Mouse (Mus musculus) hindbrain, postnatal 0 days (tissue): Measurements from ENCODE around the gene Mycbpap. TPM values are rescaled to one million over a fixed set of nuclear protein-coding genes. Genes with fewer than 3 reads are reported as not detected.
A peak's percentile ranks its signal among the peaks of the same experiment; 100 is the strongest.

Experiments used
- ATAC-seq: fragments of 200-750 bp; cut with Nextera tagmentation; 2 replicates; pipeline ENCODE4 v1.8.0; 2017; ENCODE audit warnings: mild to moderate bottlenecking, moderate TSS enrichment, moderate library complexity
- DNase-seq: peaks from one replicate; pipeline ENCODE4 v3.0.0-alpha.2; 2015; ENCODE audit warnings: low spot score
- H3K27ac ChIP-seq: fragments of 300-500 bp; sonication (generic); 2 replicates; pipeline ENCODE4 v1.5.1; 2014; ENCODE audit warnings: mild to moderate bottlenecking
- H3K27me3 ChIP-seq: fragments of 300-500 bp; sonication (generic); 2 replicates; pipeline ENCODE4 v1.6.1; 2014; ENCODE audit warnings: low read length, mixed read lengths; ENCODE audit not compliant: insufficient read depth
- H3K36me3 ChIP-seq: fragments of 300-500 bp; sonication (generic); 2 replicates; pipeline ENCODE4 v1.6.1; 2014; ENCODE audit warnings: low read length, mixed read lengths; ENCODE audit not compliant: insufficient read depth
- H3K4me1 ChIP-seq: fragments of 300-500 bp; sonication (generic); 2 replicates; pipeline ENCODE4 v1.6.1; 2014; ENCODE audit warnings: antibody characterized with exemption, low read length, mixed read lengths; ENCODE audit not compliant: insufficient read depth
- H3K4me2 ChIP-seq: fragments of 300-500 bp; sonication (generic); 2 replicates; pipeline ENCODE4 v1.6.1; 2014; ENCODE audit warnings: low read depth, mild to moderate bottlenecking, low read length, moderate library complexity, mixed read lengths
- H3K4me3 ChIP-seq: fragments of 300-500 bp; sonication (generic); 2 replicates; pipeline ENCODE4 v1.5.1; 2014; ENCODE audit warnings: low read length
- H3K9ac ChIP-seq: fragments of 300-500 bp; sonication (generic); replicated peaks from 2 replicates; pipeline ENCODE4 v1.6.1; 2014; ENCODE audit warnings: mild to moderate bottlenecking, low read length, moderate library complexity, mixed read lengths
- H3K9me3 ChIP-seq: fragments of 300-500 bp; sonication (generic); 2 replicates; pipeline ENCODE4 v1.6.1; 2016; ENCODE audit warnings: low read length, mixed read lengths
- CTCF ChIP-seq: IDR thresholded peaks from 2 replicates; pipeline ENCODE4 v1.5.1; 2016; ENCODE audit warnings: antibody characterized with exemption, control low read depth, low read depth
- WGBS: fragments of 180-500 bp; shearing (Covaris S2); extraction: QIAGEN DNeasy Blood & Tissue Kit; methylation state at CpG from one replicate; pipeline ENCODE4 v1.1.7; 2014; 5-methylcytosine and 5-hydroxymethylcytosine counted together
- polyA plus RNA-seq: library from polyadenylated mRNA; unstranded; fragments of >200 nt; fragmentation: Nextera tagmentation; extraction: Ambion mirVana; gene quantifications from 2 replicates; pipeline ENCODE4 v1.2.1, GENCODE M21; 2015
- total RNA-seq: library from RNA; depleted of rRNA; stranded (reverse); fragments of >200 nt; gene quantifications from 2 replicates; pipeline ENCODE4 v1.2.3, GENCODE M21; 2014; rRNA removed

Gene Mycbpap
- total RNA-seq = 2.3 and 4.8 TPM in 2 replicates
- polyA plus RNA-seq = 1.1 and 1.5 TPM in 2 replicates

DNA sequence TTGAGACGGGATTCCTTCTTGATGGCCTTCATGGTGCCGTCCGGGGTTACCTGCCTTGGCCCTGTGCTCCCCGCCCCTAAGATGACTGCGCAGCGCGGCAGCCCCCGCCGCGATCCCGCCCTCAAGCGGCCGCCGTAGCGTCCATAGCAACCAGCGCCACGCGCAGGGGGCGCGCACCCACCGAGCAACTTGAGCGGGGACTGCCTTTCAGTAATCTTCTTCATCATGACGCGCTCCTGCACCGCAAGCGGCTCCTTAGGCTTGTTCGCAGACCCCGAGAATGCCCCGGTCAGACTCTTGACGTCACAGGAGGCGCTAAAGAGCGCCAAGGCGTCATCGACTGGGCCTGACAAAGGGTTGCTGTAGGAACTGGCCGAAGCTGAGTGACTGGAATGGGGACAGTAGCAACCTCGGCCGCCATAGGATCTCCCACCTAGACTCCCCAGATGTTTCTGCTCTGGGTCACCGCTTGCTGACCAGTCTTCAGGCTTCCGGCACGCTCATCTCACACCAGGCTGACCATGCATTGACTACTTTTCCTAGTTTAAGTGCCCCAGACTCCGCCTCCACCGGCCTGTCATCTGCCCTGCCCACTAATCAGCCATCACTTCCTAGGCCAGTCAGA, at the start of gene Mycbpap:
Gene Mycbpap (minus strand): TSS at position 524 of the 625 bp plus-strand sequence.
- Histone ChIP-seq H3K4me2 (peak within 1 kb of the TSS; percentile 92), H3K36me3 (no peaks in the 10 kb centered on the region), H3K9me3 (no peaks in the 10 kb centered on the region), H3K27ac (peak within 1 kb of the TSS; percentile 60; the same call in 1 of the 2 replicates), H3K4me1 (peaks cover 3% of the 10 kb centered on the region; the same call in 1 of the 2 replicates), H3K9ac (peak within 1 kb of the TSS; percentile 56), H3K27me3 (no peaks in the 10 kb centered on the region), H3K4me3 (peak within 1 kb of the TSS; percentile 49)
- peak; percentile 35 for TF ChIP-seq CTCF
- WGBS = under 1% methylated on average over 42 of the region's 42 CpGs
- peak; percentile 77 for ATAC-seq
- DNase-seq = peak; percentile 77

GRCm38 (mm10) chr11:94570612-94571011, 49.1 kb upstream of the Mycbpap start:
- WGBS = 34% methylated on average over 9 of the region's 9 CpGs
- Histone ChIP-seq H3K9ac (no peak overlapping the region), H3K4me3 (no peak overlapping the region), H3K27ac (no peak overlapping the region), H3K36me3 (no peaks in the 10 kb centered on the region), H3K4me1 (no peaks in the 10 kb centered on the region), H3K9me3 (no peaks in the 10 kb centered on the region), H3K4me2 (no peak overlapping the region), H3K27me3 (no peaks in the 10 kb centered on the region)
- DNase-seq = no peak
- no peak for TF ChIP-seq CTCF
- ATAC-seq = no peak

- no peaks in the 10 kb centered on the region for H3K9me3 ChIP-seq
- no peak overlapping the region for H3K4me2 ChIP-seq
- no peak overlapping the region for H3K27ac ChIP-seq
- 95% methylated on average over 7 of the region's 7 CpGs for WGBS
- no peak overlapping the region for H3K4me3 ChIP-seq
- 0 out of 2 replicates have a peak, but pooled peaks cover 6% of the 10 kb centered on the region for H3K27me3 ChIP-seq
- peaks cover 8% of the 10 kb centered on the region for H3K4me1 ChIP-seq
- ATAC-seq = no peak
- DNase-seq = no peak
- no peak overlapping the region for H3K9ac ChIP-seq
- TF ChIP-seq CTCF = no peak
- no peaks in the 10 kb centered on the region for H3K36me3 ChIP-seq
Measured at GRCm38 (mm10) chr11:94567326-94567725, 45.8 kb upstream of the Mycbpap start.

DNA sequence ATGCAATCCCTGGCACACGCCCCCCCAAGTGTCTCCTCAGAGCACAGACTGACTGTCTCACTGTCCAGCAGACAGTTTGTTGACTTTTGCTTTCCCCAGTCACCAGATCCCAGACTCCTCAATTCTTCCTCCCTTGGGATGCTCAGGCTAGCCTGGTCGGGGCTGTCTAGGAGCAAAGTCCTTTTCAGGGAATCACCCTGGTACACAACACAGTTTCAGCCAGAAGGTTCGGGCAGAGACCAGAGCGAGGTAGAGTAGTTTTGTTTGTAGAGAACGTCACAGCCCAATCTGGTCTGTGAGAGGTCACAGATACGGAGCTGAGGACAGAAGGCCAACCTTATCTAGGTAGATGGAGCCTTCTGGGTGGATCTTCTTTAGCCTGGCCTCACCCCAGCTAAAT, 45.0 kb upstream of the Mycbpap start:
- TF ChIP-seq CTCF = no peak
- Histone ChIP-seq H3K9me3 (no peaks in the 10 kb centered on the region), H3K36me3 (no peaks in the 10 kb centered on the region), H3K4me2 (no peak overlapping the region), H3K4me1 (peaks cover 8% of the 10 kb centered on the region), H3K27me3 (0 out of 2 replicates have a peak, but pooled peaks cover 6% of the 10 kb centered on the region), H3K4me3 (no peak overlapping the region), H3K9ac (no peak overlapping the region), H3K27ac (no peak overlapping the region)
- WGBS = 81% methylated on average over 6 of the region's 6 CpGs
- DNase-seq (no peak), ATAC-seq (no peak)

DNA sequence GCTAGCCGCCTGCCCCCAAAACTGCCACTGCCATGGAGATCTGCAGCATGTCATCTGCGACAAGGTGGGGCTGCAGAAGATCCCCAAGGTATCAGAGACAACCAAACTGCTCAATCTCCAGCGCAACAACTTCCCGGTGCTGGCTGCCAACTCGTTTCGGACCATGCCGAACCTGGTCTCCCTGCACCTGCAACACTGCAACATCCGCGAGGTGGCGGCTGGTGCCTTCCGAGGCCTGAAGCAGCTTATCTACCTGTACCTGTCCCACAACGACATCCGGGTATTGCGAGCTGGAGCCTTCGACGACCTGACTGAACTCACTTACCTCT, 43.6 kb upstream of the Mycbpap start:
- Histone ChIP-seq H3K4me1 (peaks cover 8% of the 10 kb centered on the region), H3K36me3 (no peaks in the 10 kb centered on the region), H3K9me3 (no peaks in the 10 kb centered on the region), H3K9ac (no peak overlapping the region), H3K4me2 (peak overlapping the region; percentile 45), H3K4me3 (peak overlapping the region; percentile 11), H3K27me3 (0 out of 2 replicates have a peak, but pooled peaks cover 6% of the 10 kb centered on the region), H3K27ac (no peak overlapping the region)
- WGBS = 19% methylated on average over 16 of the region's 16 CpGs
- TF ChIP-seq CTCF = peak; percentile 53
- ATAC-seq (no peak), DNase-seq (peak; percentile 54)

DNA sequence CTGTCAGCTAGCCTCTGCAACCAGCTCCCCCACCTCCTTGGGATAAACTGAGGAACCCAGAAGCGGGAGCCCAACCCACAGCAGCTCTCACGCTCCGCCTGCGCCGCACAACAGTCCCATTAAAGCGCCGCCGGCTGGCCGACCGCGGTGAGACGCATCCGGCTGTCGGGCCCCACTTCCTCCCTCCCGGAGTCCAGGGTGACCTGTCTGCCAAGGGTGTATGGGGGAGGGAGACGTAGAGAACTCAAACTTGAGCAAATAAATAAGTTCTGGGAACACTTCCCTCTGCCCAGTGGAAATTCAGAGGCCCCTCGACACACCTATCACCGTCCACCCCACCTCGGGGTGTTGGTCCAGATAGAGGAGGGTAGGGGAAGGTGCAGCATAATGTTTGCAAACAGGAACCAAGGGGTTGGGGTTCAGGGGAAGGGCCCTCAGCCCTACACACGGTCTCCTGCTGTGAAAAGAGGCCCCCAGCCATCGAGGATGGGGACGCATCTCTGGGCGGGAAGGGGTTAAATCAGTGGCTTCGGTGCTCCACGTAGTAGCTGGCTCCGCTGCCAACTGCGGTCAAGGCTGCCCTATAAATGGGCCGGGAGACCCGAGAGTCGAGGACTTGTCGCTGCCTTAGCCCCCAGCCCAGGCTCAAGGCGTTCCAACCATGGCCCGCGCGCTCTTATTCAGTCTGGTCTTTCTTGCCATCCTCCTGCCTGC, 43.1 kb upstream of the Mycbpap start, which contains the start of gene Chad:
Gene Chad (plus strand): TSS at position 611 of the 714 bp plus-strand sequence.
- no peaks in the 10 kb centered on the region for H3K9me3 ChIP-seq
- 0 out of 2 replicates have a peak, but pooled peaks cover 6% of the 10 kb centered on the region for H3K27me3 ChIP-seq
- no peaks in the 10 kb centered on the region for H3K36me3 ChIP-seq
- 3% methylated on average over 35 of the region's 35 CpGs for WGBS
- no peak within 1 kb of the TSS for H3K9ac ChIP-seq
- peak; percentile 40 for TF ChIP-seq CTCF
- no peak within 1 kb of the TSS for H3K27ac ChIP-seq
- peak; percentile 45; the same call in 1 of the 2 replicates for ATAC-seq
- peak within 1 kb of the TSS; percentile 11 for H3K4me3 ChIP-seq
- peak; percentile 46 for DNase-seq
- H3K4me2 ChIP-seq = peak within 1 kb of the TSS; percentile 45
- H3K4me1 ChIP-seq = peaks cover 8% of the 10 kb centered on the region
